Mouse (Mus musculus) neural tube, embryonic 15.5 days (tissue): Measurements from ENCODE around the gene Fance. TPM values are rescaled to one million over a fixed set of nuclear protein-coding genes. Genes with fewer than 3 reads are reported as not detected.
A peak's percentile ranks its signal among the peaks of the same experiment; 100 is the strongest.

Source experiments
- ATAC-seq: fragments of 200-750 bp; cut with Nextera tagmentation; 2 replicates; pipeline ENCODE4 v1.8.0; 2017; ENCODE audit warnings: mild to moderate bottlenecking, moderate TSS enrichment, moderate library complexity; ENCODE audit not compliant: low FRiP score
- H3K27ac ChIP-seq: fragments of 300-500 bp; sonication (generic); replicated peaks from 2 replicates; pipeline ENCODE4 v1.5.1; 2015; ENCODE audit warnings: mild to moderate bottlenecking, inconsistent platforms
- H3K27me3 ChIP-seq: fragments of 300-500 bp; sonication (generic); replicated peaks from 2 replicates; pipeline ENCODE4 v1.6.1; 2015; ENCODE audit warnings: inconsistent platforms
- H3K36me3 ChIP-seq: fragments of 300-500 bp; sonication (generic); 2 replicates; pipeline ENCODE4 v1.6.1; 2015; ENCODE audit warnings: inconsistent platforms
- H3K4me1 ChIP-seq: fragments of 300-500 bp; sonication (generic); 2 replicates; pipeline ENCODE4 v1.6.1; 2015; ENCODE audit warnings: inconsistent platforms
- H3K4me2 ChIP-seq: fragments of 300-500 bp; sonication (generic); 2 replicates; pipeline ENCODE4 v1.6.1; 2015; ENCODE audit warnings: inconsistent platforms, mild to moderate bottlenecking, moderate library complexity
- H3K4me3 ChIP-seq: fragments of 300-500 bp; sonication (generic); replicated peaks from 2 replicates; pipeline ENCODE4 v1.5.1; 2015; ENCODE audit warnings: mild to moderate bottlenecking, inconsistent platforms
- H3K9ac ChIP-seq: fragments of 300-500 bp; sonication (generic); replicated peaks from 2 replicates; pipeline ENCODE4 v1.6.1; 2015; ENCODE audit warnings: mild to moderate bottlenecking, inconsistent platforms
- H3K9me3 ChIP-seq: fragments of 300-500 bp; sonication (generic); replicated peaks from 2 replicates; pipeline ENCODE4 v1.6.1; 2016; ENCODE audit warnings: inconsistent platforms
- WGBS: fragments of 180-500 bp; shearing (Covaris S2); methylation state at CpG from one replicate; pipeline ENCODE4 v1.1.7; 2015; ENCODE audit warnings: mixed read lengths; 5-methylcytosine and 5-hydroxymethylcytosine counted together
- polyA plus RNA-seq: library from polyadenylated mRNA; unstranded; fragments of >200 nt; fragmentation: Nextera tagmentation; extraction: Ambion mirVana; gene quantifications from 2 replicates; pipeline ENCODE4 v1.2.1, GENCODE M21; 2015

Gene Fance
- polyA plus RNA-seq, result 26.3 and 30.3 TPM in 2 replicates

- H3K4me2 ChIP-seq, result peak within 1 kb of the TSS; percentile 69
- WGBS, result under 1% methylated on average over 69 of the region's 69 CpGs
- H3K4me1 ChIP-seq, result peaks cover 35% of the 10 kb centered on the region
- no peaks in the 10 kb centered on the region for H3K27me3 ChIP-seq
- no peaks in the 10 kb centered on the region for H3K9me3 ChIP-seq
- ATAC-seq, result peak; percentile 99
- peak within 1 kb of the TSS; percentile 87 for H3K27ac ChIP-seq
- peak within 1 kb of the TSS; percentile 74 for H3K4me3 ChIP-seq
- peaks cover 12% of the 10 kb centered on the region for H3K36me3 ChIP-seq
- H3K9ac ChIP-seq, result peak within 1 kb of the TSS; percentile 81
Measured at GRCm38 (mm10) chr17:28313212-28313879, at the start of gene Fance. TSS of gene Fance (plus strand) at chr17:28313519.

GRCm38 (mm10) chr17:28267251-28267650 lies 46.1 kb upstream of the Fance start:
- no peak for ATAC-seq
- WGBS, result 93% methylated on average over 5 of the region's 5 CpGs
- Histone ChIP-seq H3K27me3 (no peaks in the 10 kb centered on the region), H3K4me1 (peaks cover 4% of the 10 kb centered on the region), H3K9me3 (no peaks in the 10 kb centered on the region), H3K36me3 (no peaks in the 10 kb centered on the region), H3K4me2 (no peak overlapping the region), H3K4me3 (no peak overlapping the region), H3K27ac (no peak overlapping the region), H3K9ac (no peak overlapping the region)

GRCm38 (mm10) chr17:28270165-28270564 lies 43.2 kb upstream of the Fance start:
- H3K4me1 ChIP-seq, result no peaks in the 10 kb centered on the region; the same call in 1 of the 2 replicates
- H3K4me3 ChIP-seq, result no peak overlapping the region
- H3K36me3 ChIP-seq, result no peaks in the 10 kb centered on the region
- WGBS, result 83% methylated on average over 13 of the region's 13 CpGs
- no peak overlapping the region for H3K27ac ChIP-seq
- H3K9me3 ChIP-seq, result no peaks in the 10 kb centered on the region
- no peak for ATAC-seq
- no peak overlapping the region for H3K4me2 ChIP-seq
- H3K9ac ChIP-seq, result no peak overlapping the region
- no peaks in the 10 kb centered on the region for H3K27me3 ChIP-seq

GRCm38 (mm10) chr17:28271537-28272266 lies 41.6 kb upstream of the Fance start:
- 87% methylated on average over 12 of the region's 12 CpGs for WGBS
- H3K4me3 ChIP-seq, result no peak overlapping the region
- no peak overlapping the region for H3K9ac ChIP-seq

GRCm38 (mm10) chr17:28272281-28272680 lies 41.0 kb upstream of the Fance start:
- ATAC-seq, result no peak
- Histone ChIP-seq H3K36me3 (no peaks in the 10 kb centered on the region), H3K4me3 (no peak overlapping the region), H3K9ac (no peak overlapping the region), H3K27ac (no peak overlapping the region), H3K27me3 (no peaks in the 10 kb centered on the region), H3K4me1 (peaks cover 4% of the 10 kb centered on the region), H3K9me3 (no peaks in the 10 kb centered on the region), H3K4me2 (no peak overlapping the region)
- WGBS, result 87% methylated on average over 9 of the region's 9 CpGs

More at GRCm38 (mm10) chr17:28271537-28272266, 41.6 kb upstream of the Fance start:
- H3K9me3 ChIP-seq, result no peaks in the 10 kb centered on the region
- H3K4me1 ChIP-seq, result no peaks in the 10 kb centered on the region; the same call in 1 of the 2 replicates
- H3K36me3 ChIP-seq, result no peaks in the 10 kb centered on the region
- H3K27ac ChIP-seq, result no peak overlapping the region
- no peak overlapping the region for H3K4me2 ChIP-seq
- H3K27me3 ChIP-seq, result no peaks in the 10 kb centered on the region
- ATAC-seq, result no peak

- H3K4me3 ChIP-seq, result no peak overlapping the region
- peaks cover 10% of the 10 kb centered on the region for H3K4me1 ChIP-seq
- H3K4me2 ChIP-seq, result no peak overlapping the region
- WGBS, result 82% methylated on average over 6 of the region's 6 CpGs
- no peaks in the 10 kb centered on the region for H3K27me3 ChIP-seq
- ATAC-seq, result no peak
- no peaks in the 10 kb centered on the region for H3K9me3 ChIP-seq
- H3K36me3 ChIP-seq, result no peaks in the 10 kb centered on the region
- H3K9ac ChIP-seq, result no peak overlapping the region
- no peak overlapping the region for H3K27ac ChIP-seq
Measured at GRCm38 (mm10) chr17:28272837-28273236, 40.5 kb upstream of the Fance start.

GRCm38 (mm10) chr17:28274739-28275138 lies 38.6 kb upstream of the Fance start:
- 82% methylated on average over 3 of the region's 3 CpGs for WGBS
- Histone ChIP-seq H3K27ac (no peak overlapping the region), H3K4me2 (no peak overlapping the region), H3K4me1 (peaks cover 24% of the 10 kb centered on the region), H3K36me3 (no peaks in the 10 kb centered on the region), H3K9me3 (no peaks in the 10 kb centered on the region), H3K27me3 (no peaks in the 10 kb centered on the region), H3K4me3 (no peak overlapping the region), H3K9ac (no peak overlapping the region)
- ATAC-seq, result no peak

GRCm38 (mm10) chr17:28277226-28277625 lies 36.1 kb upstream of the Fance start:
- no peaks in the 10 kb centered on the region for H3K9me3 ChIP-seq
- H3K4me3 ChIP-seq, result no peak overlapping the region
- no peak overlapping the region for H3K4me2 ChIP-seq
- H3K36me3 ChIP-seq, result no peaks in the 10 kb centered on the region
- WGBS, result 77% methylated on average over 14 of the region's 14 CpGs
- H3K9ac ChIP-seq, result no peak overlapping the region
- ATAC-seq, result no peak
- no peak overlapping the region for H3K27ac ChIP-seq
- H3K27me3 ChIP-seq, result no peaks in the 10 kb centered on the region
- H3K4me1 ChIP-seq, result peaks cover 40% of the 10 kb centered on the region

- no peak overlapping the region for H3K4me3 ChIP-seq
- H3K27ac ChIP-seq, result no peak overlapping the region
- no peak overlapping the region for H3K4me2 ChIP-seq
- no peaks in the 10 kb centered on the region for H3K27me3 ChIP-seq
- H3K9ac ChIP-seq, result no peak overlapping the region
- H3K36me3 ChIP-seq, result no peaks in the 10 kb centered on the region
- ATAC-seq, result no peak
- H3K4me1 ChIP-seq, result peaks cover 40% of the 10 kb centered on the region
- WGBS, result 75% methylated on average over 10 of the region's 10 CpGs
- no peaks in the 10 kb centered on the region for H3K9me3 ChIP-seq
Measured at GRCm38 (mm10) chr17:28277721-28278120, 35.6 kb upstream of the Fance start.

- no peak for ATAC-seq
- WGBS, result 89% methylated on average over 3 of the region's 3 CpGs
- no peak overlapping the region for H3K4me2 ChIP-seq
- H3K9me3 ChIP-seq, result no peaks in the 10 kb centered on the region
- no peak overlapping the region for H3K4me3 ChIP-seq
- H3K27me3 ChIP-seq, result no peaks in the 10 kb centered on the region
- H3K36me3 ChIP-seq, result no peaks in the 10 kb centered on the region
- no peak overlapping the region for H3K27ac ChIP-seq
- peaks cover 40% of the 10 kb centered on the region for H3K4me1 ChIP-seq
- no peak overlapping the region for H3K9ac ChIP-seq
Measured at GRCm38 (mm10) chr17:28278156-28278555, 35.2 kb upstream of the Fance start.

- H3K9ac ChIP-seq, result no peak overlapping the region
- WGBS, result 48% methylated on average over 4 of the region's 4 CpGs
Measured at GRCm38 (mm10) chr17:28279236-28279635, 34.1 kb upstream of the Fance start.

More at GRCm38 (mm10) chr17:28279236-28279635, 34.1 kb upstream of the Fance start:
- Histone ChIP-seq H3K27me3 (no peaks in the 10 kb centered on the region), H3K4me1 (peaks cover 40% of the 10 kb centered on the region), H3K27ac (no peak overlapping the region), H3K36me3 (no peaks in the 10 kb centered on the region), H3K9me3 (no peaks in the 10 kb centered on the region), H3K4me3 (no peak overlapping the region), H3K4me2 (no peak overlapping the region)
- no peak for ATAC-seq
